In genomic region chrX:94115882-94116281, GRCm38 (mm10) we compare ENCODE assay signal across 18 mouse cellular contexts. TPM values are rescaled to one million over a fixed set of nuclear protein-coding genes. Genes with fewer than 3 reads are reported as not detected.
A peak's percentile ranks its signal among the peaks of the same experiment; 100 is the strongest.
DNase-seq lines count a peak whose midpoint lies in the region; ATAC-seq and TF ChIP-seq lines count a peak whose summit lies in the region.
"Had no signal": no experiment of that assay in that cellular context is flagged by ENCODE, and none has a peak within 500 bp of the region (broad histone marks: within the 10 kb centered on the region; RNA-seq: fewer than 3 reads in every experiment).

No protein-coding gene starts in this region.

- no peak overlapping the region for H3K4me3 ChIP-seq in liver, adult 2 months (ENCODE audit: insufficient read depth, low read depth, low read length)
- no peak overlapping the region for H3K4me3 ChIP-seq in liver, embryonic 12.5 days
- peak overlapping the region in 2 of 3 experiments; percentile 15 to 23 for H3K4me3 ChIP-seq in CH12.LX (replicated peaks in 1 of 3; ENCODE audit: low read depth in 2 of 3, low read length in 2 of 3, poor library complexity in 1 of 3)
- H3K4me3 ChIP-seq: embryonic facial prominence, embryonic 10.5 days; forebrain, embryonic 13.5 days; heart, embryonic 10.5 days; hindbrain, embryonic 13.5 days had no signal

- ATAC-seq in liver, embryonic 12.5 days, result no peak
- ATAC-seq in frontal cortex, adult (ENCODE audit: low TSS enrichment), result no peak
- ATAC-seq: forebrain, embryonic 13.5 days; forebrain, postnatal 0 days had no signal

- no peak for TF ChIP-seq POLR2A in liver, adult 2 months (IDR thresholded peaks at IDR 0.05; ENCODE audit: extremely low read depth, insufficient read depth, low read length)
- TF ChIP-seq POLR2A in CH12.LX (IDR thresholded peaks at IDR 0.05; ENCODE audit: low read depth, low read length), result no peak

- no peak for TF ChIP-seq EP300 in CH12.LX (IDR thresholded peaks at IDR 0.05; ENCODE audit: low read length)

- dilution Hi-C loops in CH12.LX (cut with MboI; ENCODE audit: extremely low pct_ligation_motif_present, extremely low pct_unique_long_range_greater_than_20kb, low sequenced_read_pairs), result no loop called here

- H3K36me3 ChIP-seq in liver, adult 2 months (ENCODE audit: control insufficient read depth, insufficient read depth, low read length), result no peaks in the 10 kb centered on the region
- H3K36me3 ChIP-seq in liver, embryonic 12.5 days, result 0 out of 2 replicates have a peak, but pooled peaks cover 2% of the 10 kb centered on the region
- peaks cover 0 to 3% of the 10 kb centered on the region in 2 experiments for H3K36me3 ChIP-seq in CH12.LX (replicated peaks in 1 of 2; ENCODE audit: control insufficient read depth in 1 of 2, insufficient read depth in 1 of 2, low read length in 1 of 2)
- H3K36me3 ChIP-seq: heart, embryonic 10.5 days; hindbrain, embryonic 13.5 days had no signal

- no peak overlapping the region for H3K9ac ChIP-seq in liver, adult 2 months (ENCODE audit: low read depth, low read length)
- H3K9ac ChIP-seq in liver, embryonic 12.5 days, result no peak overlapping the region
- H3K9ac ChIP-seq in CH12.LX (ENCODE audit: insufficient read depth, low read depth), result peak overlapping the region; percentile 26; the same call in 1 of the 2 replicates
- H3K9ac ChIP-seq: forebrain, embryonic 13.5 days; forebrain, postnatal 0 days; hindbrain, embryonic 13.5 days had no signal

- DNase-seq in liver, adult 2 months (ENCODE audit: extremely low read depth, low read depth, low spot score), result peak; percentile 45
- no peak for DNase-seq in CH12.LX (ENCODE audit: extremely low read depth)
- DNase-seq in naive thymus-derived CD4-positive, alpha-beta T cell, adult 2 months (ENCODE audit: low read depth), result peak; percentile 17
- no peak for DNase-seq in adrenal gland, adult (ENCODE audit: inconsistent age in 2 of 2, low spot score in 1 of 2)
- no peak for DNase-seq in urinary bladder, adult 18-20 months (ENCODE audit: low spot score in 2 of 2)
- DNase-seq: adrenal gland, postnatal 14 days; cerebellum, adult 18-20 months; cerebellum, postnatal 10 days; forebrain, postnatal 0 days; heart, adult 18-20 months; heart, postnatal 14 days; kidney, adult 18-20 months had no signal

- no peak for TF ChIP-seq CTCF in liver, adult 2 months (IDR thresholded peaks at IDR 0.05; ENCODE audit: low read depth, low read length)
- TF ChIP-seq CTCF in CH12.LX (conservative IDR thresholded peaks at IDR 0.05 in 1 of 2, IDR thresholded peaks at IDR 0.05 in 1 of 2; ENCODE audit: low read depth in 2 of 2, low read length in 2 of 2), result no peak

- H3K9me3 ChIP-seq in liver, embryonic 12.5 days (replicated peaks), result no peaks in the 10 kb centered on the region
- H3K9me3 ChIP-seq in CH12.LX (replicated peaks; ENCODE audit: low read length), result no peaks in the 10 kb centered on the region
- H3K9me3 ChIP-seq: embryonic facial prominence, embryonic 10.5 days; forebrain, embryonic 13.5 days; heart, embryonic 10.5 days; hindbrain, embryonic 13.5 days had no signal

- peaks cover 16% of the 10 kb centered on the region; the same call in 1 of the 2 replicates for H3K79me2 ChIP-seq in liver, adult 2 months (ENCODE audit: control insufficient read depth, insufficient read depth, low read length)
- peaks cover 76% of the 10 kb centered on the region for H3K79me2 ChIP-seq in CH12.LX (replicated peaks; ENCODE audit: control insufficient read depth, extremely low read depth, insufficient read depth, poor library complexity, severe bottlenecking)

- no peak for TF ChIP-seq RAD21 in CH12.LX (IDR thresholded peaks at IDR 0.05; ENCODE audit: low read depth, low read length)

- no peak overlapping the region for H3K27ac ChIP-seq in liver, adult 2 months (replicated peaks; ENCODE audit: insufficient read depth, low read depth, low read length)
- no peak overlapping the region for H3K27ac ChIP-seq in liver, embryonic 12.5 days
- no peak overlapping the region for H3K27ac ChIP-seq in CH12.LX (ENCODE audit: insufficient read depth, low read depth)
- H3K27ac ChIP-seq: embryonic facial prominence, embryonic 10.5 days; forebrain, embryonic 13.5 days; heart, embryonic 10.5 days; hindbrain, embryonic 13.5 days had no signal

- 40% methylated on average over 6 of the region's 6 CpGs for WGBS in liver, adult 2 months
- WGBS in liver, embryonic 12.5 days (ENCODE audit: insufficient replicate concordance), result 72% methylated on average over 6 of the region's 6 CpGs

- H3K27me3 ChIP-seq in liver, adult 2 months (ENCODE audit: control insufficient read depth, insufficient read depth, low read length), result no peaks in the 10 kb centered on the region
- H3K27me3 ChIP-seq in liver, embryonic 12.5 days (replicated peaks), result peaks cover 12% of the 10 kb centered on the region; the same call in 1 of the 2 replicates
- H3K27me3 ChIP-seq in CH12.LX (replicated peaks), result no peaks in the 10 kb centered on the region

- H3K4me1 ChIP-seq in liver, adult 2 months (ENCODE audit: control insufficient read depth, insufficient read depth, low read length), result peaks cover 10% of the 10 kb centered on the region
- H3K4me1 ChIP-seq in liver, embryonic 12.5 days, result peaks cover 14% of the 10 kb centered on the region
- peaks cover 0 to 15% of the 10 kb centered on the region in 2 experiments; a peak in 1 of 4 replicates for H3K4me1 ChIP-seq in CH12.LX (ENCODE audit: control insufficient read depth in 1 of 2, insufficient read depth in 2 of 2)
- H3K4me1 ChIP-seq: heart, embryonic 10.5 days had no signal

- in situ Hi-C loops in CH12.LX (cut with MboI; ENCODE audit: low pct_ligation_motif_present, low pct_unique_long_range_greater_than_20kb, low sequenced_read_pairs), result no loop called here

- no peak overlapping the region for H3K4me2 ChIP-seq in liver, embryonic 12.5 days
- H3K4me2 ChIP-seq in CH12.LX (ENCODE audit: insufficient read depth, low read depth, poor library complexity, severe bottlenecking), result peak overlapping the region; percentile 44
- H3K4me2 ChIP-seq: forebrain, embryonic 13.5 days; hindbrain, embryonic 13.5 days had no signal

TF ChIP-seq in CH12.LX, 34 proteins besides CTCF, POLR2A, EP300 and RAD21:
- TF ChIP-seq SIN3A (IDR thresholded peaks at IDR 0.05; ENCODE audit: low read length), result no peak
- TF ChIP-seq CHD1 (IDR thresholded peaks at IDR 0.05; ENCODE audit: low read depth, low read length), result no peak
- TF ChIP-seq ETS1 (conservative IDR thresholded peaks at IDR 0.05; ENCODE audit: low read depth, low read length), result no peak
- no peak for TF ChIP-seq ZKSCAN1 (IDR thresholded peaks at IDR 0.05; ENCODE audit: borderline replicate concordance, low read depth, low read length)
- no peak for TF ChIP-seq MXI1 (IDR thresholded peaks at IDR 0.05; ENCODE audit: low read depth, low read length)
- no peak for TF ChIP-seq TBP (conservative IDR thresholded peaks at IDR 0.05; ENCODE audit: low read depth, low read length)
- no peak for TF ChIP-seq ZMIZ1 (IDR thresholded peaks at IDR 0.05; ENCODE audit: low read depth, low read length)
- TF ChIP-seq E2F4 (IDR thresholded peaks at IDR 0.05; ENCODE audit: insufficient replicate concordance, low read depth, low read length), result no peak
- no peak for TF ChIP-seq TCF12 (IDR thresholded peaks at IDR 0.05; ENCODE audit: low read depth, low read length)
- TF ChIP-seq MAFK (IDR thresholded peaks at IDR 0.05; ENCODE audit: insufficient replicate concordance, low read length), result no peak
- no peak for TF ChIP-seq ELF1 (IDR thresholded peaks at IDR 0.05; ENCODE audit: low read depth, low read length)
- no peak for TF ChIP-seq USF1 (IDR thresholded peaks at IDR 0.05; ENCODE audit: low read depth, low read length)
- no peak for TF ChIP-seq RCOR1 (conservative IDR thresholded peaks at IDR 0.05; ENCODE audit: low read depth, low read length)
- no peak for TF ChIP-seq KAT2A (IDR thresholded peaks at IDR 0.05; ENCODE audit: insufficient replicate concordance, low read length)
- no peak for TF ChIP-seq ZC3H11A (IDR thresholded peaks at IDR 0.05; ENCODE audit: low read depth, low read length)
- no peak for TF ChIP-seq NELFE (IDR thresholded peaks at IDR 0.05; ENCODE audit: low read depth, low read length)
- TF ChIP-seq IRF4 (IDR thresholded peaks at IDR 0.05; ENCODE audit: low read depth, low read length), result no peak
- no peak for TF ChIP-seq GABPA (IDR thresholded peaks at IDR 0.05; ENCODE audit: insufficient replicate concordance, low read depth, low read length)
- TF ChIP-seq MAX (IDR thresholded peaks at IDR 0.05; ENCODE audit: low read length), result no peak
- no peak for TF ChIP-seq UBTF (IDR thresholded peaks at IDR 0.05; ENCODE audit: low read depth, low read length)

RNA-seq across cellular contexts. Expression of gene Zfx, which starts 7.6 kb away (rescaled TPM):
- total RNA-seq in liver, adult 2 months (2014; rRNA removed), result 13.8 and 14.4 TPM in 2 replicates
- 1.9 and 2.1 TPM in 2 replicates for polyA plus RNA-seq in liver, adult 2 months (2012; rRNA removed)
- polyA plus RNA-seq in liver, embryonic 12.5 days (2016; fragmentation: Nextera tagmentation; extraction: Ambion mirVana), result 16.0 and 16.3 TPM in 2 replicates
- total RNA-seq in CH12.LX (2012; rRNA removed), result 16.4 and 17.3 TPM in 2 replicates
- total RNA-seq in CH12.LX (2014; rRNA removed), result 17.7 and 21.4 TPM in 2 replicates
- 13.5 and 14.3 TPM in 2 replicates for polyA plus RNA-seq in CH12.LX (2012; ENCODE audit: insufficient read length, low read depth)

Comparison
In these comparisons a context has a peak if more than half of its experiments do, and no peak if none do; other contexts are left out.
1. DNase-seq: peak in liver, adult 2 months (single experiment) and naive thymus-derived CD4-positive, alpha-beta T cell, adult 2 months (single experiment); none in CH12.LX (single experiment), adrenal gland, adult (0 of 2) and urinary bladder, adult 18-20 months (0 of 2).
2. H3K4me3 ChIP-seq: peak in CH12.LX (2 of 3); none in liver, adult 2 months (single experiment) and liver, embryonic 12.5 days (single experiment).